Mouse (Mus musculus) hindbrain, postnatal 0 days (tissue): ENCODE results near the gene Gm12185. TPM values are rescaled to one million over a fixed set of nuclear protein-coding genes. Genes with fewer than 3 reads are reported as not detected.

Source experiments
- ATAC-seq: fragments of 200-750 bp; cut with Nextera tagmentation; 2 replicates; pipeline ENCODE4 v1.8.0; 2017; ENCODE audit warnings: mild to moderate bottlenecking, moderate TSS enrichment, moderate library complexity
- DNase-seq: peaks from one replicate; pipeline ENCODE4 v3.0.0-alpha.2; 2015; ENCODE audit warnings: low spot score
- H3K27ac ChIP-seq: fragments of 300-500 bp; sonication (generic); 2 replicates; pipeline ENCODE4 v1.5.1; 2014; ENCODE audit warnings: mild to moderate bottlenecking
- H3K27me3 ChIP-seq: fragments of 300-500 bp; sonication (generic); 2 replicates; pipeline ENCODE4 v1.6.1; 2014; ENCODE audit warnings: low read length, mixed read lengths; ENCODE audit not compliant: insufficient read depth
- H3K36me3 ChIP-seq: fragments of 300-500 bp; sonication (generic); 2 replicates; pipeline ENCODE4 v1.6.1; 2014; ENCODE audit warnings: low read length, mixed read lengths; ENCODE audit not compliant: insufficient read depth
- H3K4me1 ChIP-seq: fragments of 300-500 bp; sonication (generic); 2 replicates; pipeline ENCODE4 v1.6.1; 2014; ENCODE audit warnings: antibody characterized with exemption, low read length, mixed read lengths; ENCODE audit not compliant: insufficient read depth
- H3K4me2 ChIP-seq: fragments of 300-500 bp; sonication (generic); 2 replicates; pipeline ENCODE4 v1.6.1; 2014; ENCODE audit warnings: low read depth, mild to moderate bottlenecking, low read length, moderate library complexity, mixed read lengths
- H3K4me3 ChIP-seq: fragments of 300-500 bp; sonication (generic); 2 replicates; pipeline ENCODE4 v1.5.1; 2014; ENCODE audit warnings: low read length
- H3K9ac ChIP-seq: fragments of 300-500 bp; sonication (generic); replicated peaks from 2 replicates; pipeline ENCODE4 v1.6.1; 2014; ENCODE audit warnings: mild to moderate bottlenecking, low read length, moderate library complexity, mixed read lengths
- H3K9me3 ChIP-seq: fragments of 300-500 bp; sonication (generic); 2 replicates; pipeline ENCODE4 v1.6.1; 2016; ENCODE audit warnings: low read length, mixed read lengths
- CTCF ChIP-seq: IDR thresholded peaks from 2 replicates; pipeline ENCODE4 v1.5.1; 2016; ENCODE audit warnings: antibody characterized with exemption, control low read depth, low read depth
- WGBS: fragments of 180-500 bp; shearing (Covaris S2); extraction: QIAGEN DNeasy Blood & Tissue Kit; methylation state at CpG from one replicate; pipeline ENCODE4 v1.1.7; 2014; 5-methylcytosine and 5-hydroxymethylcytosine counted together
- polyA plus RNA-seq: library from polyadenylated mRNA; unstranded; fragments of >200 nt; fragmentation: Nextera tagmentation; extraction: Ambion mirVana; gene quantifications from 2 replicates; pipeline ENCODE4 v1.2.1, GENCODE M21; 2015
- total RNA-seq: library from RNA; depleted of rRNA; stranded (reverse); fragments of >200 nt; gene quantifications from 2 replicates; pipeline ENCODE4 v1.2.3, GENCODE M21; 2014

Gene Gm12185
- total and polyA plus RNA-seq, 2 experiments from 2014 or later = not detected

GRCm38 (mm10) chr11:48871817-48872541 lies 120.0 kb downstream of the Gm12185 start:
- Histone ChIP-seq H3K4me3 (peak overlapping the region; percentile 47), H3K27ac (peak overlapping the region; percentile 59), H3K4me1 (0 out of 2 replicates have a peak, but pooled peaks cover 2% of the 10 kb centered on the region), H3K36me3 (no peaks in the 10 kb centered on the region), H3K9me3 (no peaks in the 10 kb centered on the region), H3K4me2 (peak overlapping the region; percentile 91), H3K9ac (peak overlapping the region; percentile 45), H3K27me3 (no peaks in the 10 kb centered on the region)
- TF ChIP-seq CTCF = no peak
- peak; percentile 39; the same call in 1 of the 2 replicates for ATAC-seq
- peak; percentile 31 for DNase-seq
- WGBS = 10% methylated on average over 17 of the region's 17 CpGs

- Histone ChIP-seq H3K9me3 (no peaks in the 10 kb centered on the region), H3K4me3 (peak within 1 kb of the TSS; percentile 47), H3K9ac (peak within 1 kb of the TSS; percentile 45), H3K4me1 (0 out of 2 replicates have a peak, but pooled peaks cover 2% of the 10 kb centered on the region), H3K4me2 (peak within 1 kb of the TSS; percentile 91), H3K27me3 (no peaks in the 10 kb centered on the region), H3K36me3 (no peaks in the 10 kb centered on the region), H3K27ac (peak within 1 kb of the TSS; percentile 59)
- ATAC-seq (peak; percentile 60), DNase-seq (peak; percentile 72)
- TF ChIP-seq CTCF = peak; percentile 20; the same call in 1 of the 2 replicates
- 2% methylated on average over 19 of the region's 19 CpGs for WGBS
These were observed 120.7 kb downstream of the Gm12185 start, which contains the start of gene Irgm1 for GRCm38 (mm10) chr11:48871201-48871772. Irgm1 (minus strand) TSS chr11:48871683.

- 0 out of 2 replicates have a peak, but pooled peaks cover 2% of the 10 kb centered on the region for H3K4me1 ChIP-seq
- TF ChIP-seq CTCF = no peak
- H3K9me3 ChIP-seq = no peaks in the 10 kb centered on the region
- ATAC-seq = no peak
- H3K4me2 ChIP-seq = peak overlapping the region; percentile 91
- H3K4me3 ChIP-seq = peak overlapping the region; percentile 47
- DNase-seq = no peak
- peak overlapping the region; percentile 45 for H3K9ac ChIP-seq
- H3K36me3 ChIP-seq = no peaks in the 10 kb centered on the region
- 38% methylated on average over 7 of the region's 7 CpGs for WGBS
- H3K27ac ChIP-seq = peak overlapping the region; percentile 59; the same call in 1 of the 2 replicates
- H3K27me3 ChIP-seq = no peaks in the 10 kb centered on the region
These were observed 121.2 kb downstream of the Gm12185 start for GRCm38 (mm10) chr11:48870781-48871180.

GRCm38 (mm10) chr11:48869380-48870110 lies 122.5 kb downstream of the Gm12185 start:
- TF ChIP-seq CTCF = no peak
- 76% methylated on average over 7 of the region's 7 CpGs for WGBS

GRCm38 (mm10) chr11:48866481-48866880 lies 125.5 kb downstream of the Gm12185 start:
- Histone ChIP-seq H3K4me2 (no peak overlapping the region), H3K27ac (no peak overlapping the region), H3K36me3 (no peaks in the 10 kb centered on the region), H3K27me3 (no peaks in the 10 kb centered on the region), H3K9ac (no peak overlapping the region), H3K9me3 (no peaks in the 10 kb centered on the region), H3K4me3 (no peak overlapping the region), H3K4me1 (0 out of 2 replicates have a peak, but pooled peaks cover 2% of the 10 kb centered on the region)
- DNase-seq (no peak), ATAC-seq (no peak)
- no peak for TF ChIP-seq CTCF
- WGBS = 95% methylated on average over 9 of the region's 9 CpGs

More at GRCm38 (mm10) chr11:48869380-48870110, 122.5 kb downstream of the Gm12185 start:
- Histone ChIP-seq H3K36me3 (no peaks in the 10 kb centered on the region), H3K9ac (no peak overlapping the region), H3K27ac (no peak overlapping the region), H3K27me3 (no peaks in the 10 kb centered on the region), H3K9me3 (no peaks in the 10 kb centered on the region), H3K4me3 (peak overlapping the region; percentile 15), H3K4me2 (peak overlapping the region; percentile 91), H3K4me1 (0 out of 2 replicates have a peak, but pooled peaks cover 2% of the 10 kb centered on the region)
- DNase-seq = no peak
- no peak for ATAC-seq

- H3K9me3 ChIP-seq = no peaks in the 10 kb centered on the region
- H3K4me1 ChIP-seq = no peaks in the 10 kb centered on the region
- TF ChIP-seq CTCF = no peak
- no peaks in the 10 kb centered on the region for H3K36me3 ChIP-seq
- ATAC-seq (no peak), DNase-seq (no peak)
- WGBS = 79% methylated on average over 3 of the region's 3 CpGs
- no peak overlapping the region for H3K27ac ChIP-seq
- H3K4me3 ChIP-seq = no peak overlapping the region
- H3K4me2 ChIP-seq = no peak overlapping the region
- no peak overlapping the region for H3K9ac ChIP-seq
- H3K27me3 ChIP-seq = no peaks in the 10 kb centered on the region
These were observed 128.2 kb downstream of the Gm12185 start for GRCm38 (mm10) chr11:48863808-48864207.
